Mouse (Mus musculus) cerebellum, postnatal 14 days (tissue): Measurements from ENCODE around the gene Susd4.

Source experiments
- DNase-seq, 2 experiments: peaks; one replicate each; pipeline ENCODE4 v3.0.0; 2021; ENCODE audit warnings: mixed read lengths in 2 of 2

Gene Susd4

GRCm38 (mm10) chr1:182861671-182862358 lies 98.2 kb downstream of the Susd4 start:
- no peak for DNase-seq

GRCm38 (mm10) chr1:182863396-182863795 lies 99.7 kb downstream of the Susd4 start:
- no peak for DNase-seq

- DNase-seq: no peak
Observed at GRCm38 (mm10) chr1:182867886-182868285, 104.2 kb downstream of the Susd4 start.

GRCm38 (mm10) chr1:182868432-182869113 lies 104.9 kb downstream of the Susd4 start:
- DNase-seq: peak; percentile 27 to 41

- DNase-seq: peak in 1 of 2 experiments; percentile 25
Observed at GRCm38 (mm10) chr1:182869114-182869456, 105.4 kb downstream of the Susd4 start.

GRCm38 (mm10) chr1:182878156-182878555 lies 114.5 kb downstream of the Susd4 start:
- peak; percentile 50 to 63 for DNase-seq

- no peak for DNase-seq
Observed at GRCm38 (mm10) chr1:182878719-182879118, 115.1 kb downstream of the Susd4 start.

GRCm38 (mm10) chr1:182881246-182881645 lies 117.6 kb downstream of the Susd4 start:
- no peak for DNase-seq

- DNase-seq: no peak
Observed at GRCm38 (mm10) chr1:182882611-182883010, 119.0 kb downstream of the Susd4 start.

GRCm38 (mm10) chr1:182895698-182896097 lies 132.0 kb downstream of the Susd4 start:
- peak; percentile 60 to 80 for DNase-seq

GRCm38 (mm10) chr1:182897071-182897470 lies 133.4 kb downstream of the Susd4 start:
- DNase-seq: no peak

- peak; percentile 87 for DNase-seq
Observed at GRCm38 (mm10) chr1:182897506-182898138, 134.0 kb downstream of the Susd4 start.

- DNase-seq: no peak
Observed at GRCm38 (mm10) chr1:182902095-182902494, 138.4 kb downstream of the Susd4 start.

- no peak for DNase-seq
Observed at GRCm38 (mm10) chr1:182902906-182903305, 139.2 kb downstream of the Susd4 start.

- DNase-seq: no peak
Observed at GRCm38 (mm10) chr1:182905669-182906068, 142.0 kb downstream of the Susd4 start.

- peak; percentile 69 to 85 for DNase-seq
Observed at GRCm38 (mm10) chr1:182908050-182909036, 144.7 kb downstream of the Susd4 start.

- DNase-seq: no peak
Observed at GRCm38 (mm10) chr1:182909066-182909465, 145.4 kb downstream of the Susd4 start.

- no peak for DNase-seq
Observed at GRCm38 (mm10) chr1:182909596-182909995, 145.9 kb downstream of the Susd4 start.

GRCm38 (mm10) chr1:182912591-182912990 lies 148.9 kb downstream of the Susd4 start:
- DNase-seq: no peak

GRCm38 (mm10) chr1:182914121-182914908 lies 150.7 kb downstream of the Susd4 start:
- DNase-seq: no peak

- no peak for DNase-seq
Observed at GRCm38 (mm10) chr1:182916166-182916565, 152.5 kb downstream of the Susd4 start.
